Mouse (Mus musculus): ENCODE measurements around the gene Akap1. TPM values are rescaled to one million over a fixed set of nuclear protein-coding genes. Genes with fewer than 3 reads are reported as not detected.
"Not testable (repeated sequence)": the region's sequence is repeated elsewhere in the genome, so short reads cannot be mapped to it uniquely, and the experiment has no call there.

Gene Akap1
- polyA plus RNA-seq, 1 experiment = 114 TPM

DNA sequence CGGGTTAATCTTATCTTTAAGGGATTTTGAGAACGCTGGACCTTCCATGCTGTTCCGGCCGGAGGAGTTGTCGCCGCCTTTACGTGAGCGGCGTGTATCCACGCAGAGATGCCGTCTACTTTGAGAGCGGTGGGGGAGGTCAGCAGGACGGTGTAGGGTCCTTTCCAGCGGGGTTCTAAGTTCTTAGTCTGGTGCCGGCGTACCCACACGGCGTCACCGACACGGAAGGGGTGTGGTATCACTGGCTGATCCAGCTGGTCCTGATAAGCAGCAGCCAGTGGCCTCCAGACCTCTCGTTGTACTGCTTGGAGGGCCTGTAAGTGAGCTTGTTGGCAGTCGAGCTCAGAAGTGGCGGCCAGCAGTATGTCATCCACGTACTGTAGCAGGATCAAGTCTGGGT is 28.4 kb upstream of the Akap1 start:
- not testable (repeated sequence) for H3K4me1 ChIP-seq (ENCODE audit: control insufficient read depth, insufficient read depth, insufficient read length, low read length); H3K4me3 ChIP-seq (ENCODE audit: insufficient read depth, low read depth, low read length); H3K27ac ChIP-seq (replicated peaks; ENCODE audit: low read depth, low read length)

DNA sequence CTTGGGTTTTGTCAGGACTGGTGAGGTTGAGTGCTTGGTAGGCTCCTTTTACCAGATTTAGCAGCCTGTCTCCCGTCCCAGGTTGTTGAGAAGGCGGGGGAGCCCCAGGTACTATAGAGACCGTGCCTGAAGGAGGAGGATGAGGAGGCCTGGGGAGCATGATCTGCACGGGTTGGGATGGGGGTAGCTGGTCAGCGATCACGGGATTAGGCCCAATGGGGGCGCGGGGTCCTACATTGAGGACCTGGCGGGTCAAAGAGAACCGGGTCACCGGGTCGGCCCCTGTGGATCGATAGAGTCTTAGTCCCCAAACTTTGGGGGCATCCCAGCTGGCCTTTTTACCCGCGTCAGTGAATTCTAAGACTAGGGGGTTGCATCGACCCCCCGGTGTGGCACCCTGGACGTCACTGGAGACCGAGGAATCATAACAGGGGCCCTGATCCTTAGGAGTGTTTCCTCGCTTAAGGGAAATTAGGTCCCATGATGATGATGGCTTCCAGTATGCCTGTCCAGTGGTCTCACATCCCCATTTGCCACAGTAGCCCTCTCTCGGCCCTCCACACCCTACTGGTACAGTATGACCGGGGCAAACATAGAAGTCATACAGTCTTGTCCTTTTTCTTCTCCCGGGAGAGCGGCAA is 27.7 kb upstream of the Akap1 start:
- not testable (repeated sequence) for H3K27ac ChIP-seq (replicated peaks; ENCODE audit: low read depth, low read length); H3K4me3 ChIP-seq (ENCODE audit: insufficient read depth, low read depth, low read length); H3K4me1 ChIP-seq (ENCODE audit: control insufficient read depth, insufficient read depth, insufficient read length, low read length)

DNA sequence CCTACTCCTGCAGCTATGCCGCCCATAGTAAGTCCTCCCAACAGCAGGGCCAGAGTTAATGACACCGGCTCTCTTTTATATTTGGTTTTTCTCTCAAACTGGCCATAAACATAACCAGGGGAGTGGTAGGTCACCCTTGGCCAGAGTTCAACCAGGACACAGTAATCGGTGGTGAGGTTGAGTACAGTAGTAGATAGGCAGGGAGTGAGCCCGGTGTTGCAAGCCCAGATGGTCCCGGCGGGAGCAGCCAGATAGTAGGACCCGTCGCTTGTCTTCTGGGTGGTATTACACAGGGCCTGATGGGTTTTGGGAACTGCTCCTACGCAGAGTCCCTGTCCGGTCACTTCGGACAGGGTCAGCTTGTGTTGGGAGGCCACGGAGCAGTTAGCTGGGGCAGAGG is 27.1 kb upstream of the Akap1 start:
- H3K4me3 ChIP-seq (ENCODE audit: insufficient read depth, low read depth, low read length); H3K27ac ChIP-seq (replicated peaks; ENCODE audit: low read depth, low read length); H3K4me1 ChIP-seq (ENCODE audit: control insufficient read depth, insufficient read depth, insufficient read length, low read length): not testable (repeated sequence)

DNA sequence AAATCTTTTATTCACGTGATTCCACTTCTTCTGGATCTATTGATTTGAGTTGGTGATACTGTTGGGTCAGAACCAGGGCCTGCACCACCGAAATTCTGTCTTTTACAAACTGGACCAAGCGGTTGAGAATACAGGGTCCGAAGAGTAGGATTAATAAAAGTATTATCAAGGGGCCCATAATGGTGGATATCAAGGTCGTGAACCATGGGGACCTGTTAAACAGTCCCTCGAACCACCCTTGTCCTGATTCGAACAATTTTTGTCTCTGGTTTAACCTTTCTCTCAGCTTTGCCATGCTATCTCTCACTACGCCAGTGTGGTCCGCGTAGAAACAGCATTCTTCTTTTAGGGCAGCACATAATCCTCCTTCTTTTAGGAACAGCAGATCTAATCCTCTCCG is 26.5 kb upstream of the Akap1 start:
- not testable (repeated sequence) for H3K4me3 ChIP-seq (ENCODE audit: insufficient read depth, low read depth, low read length); H3K27ac ChIP-seq (replicated peaks; ENCODE audit: low read depth, low read length); H3K4me1 ChIP-seq (ENCODE audit: control insufficient read depth, insufficient read depth, insufficient read length, low read length)

DNA sequence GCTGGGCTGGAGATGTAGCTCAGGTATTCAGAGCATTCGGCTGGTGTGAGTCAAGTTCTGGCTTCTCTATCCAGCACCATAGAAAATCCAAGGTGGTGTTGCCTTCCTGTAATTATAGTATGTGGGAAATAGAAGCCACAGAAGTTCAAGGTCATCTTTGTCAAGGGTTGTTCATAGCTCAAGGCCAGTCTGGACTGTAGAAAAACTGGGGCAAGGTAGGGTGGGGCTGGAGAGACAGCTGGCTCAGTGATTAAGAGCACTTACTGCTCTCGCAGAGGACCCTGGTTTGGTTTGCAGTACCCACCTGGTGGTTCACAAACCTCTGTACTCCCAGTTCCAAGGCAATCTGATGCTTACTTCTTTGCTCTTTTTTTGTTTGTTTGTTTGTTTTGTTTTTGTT is 24.6 kb upstream of the Akap1 start:
- peaks cover 3% of the 10 kb centered on the region; the same call in 1 of the 2 replicates for H3K4me1 ChIP-seq (ENCODE audit: control insufficient read depth, insufficient read depth, insufficient read length, low read length)
- no peak overlapping the region for H3K4me3 ChIP-seq (ENCODE audit: insufficient read depth, low read depth, low read length)
- no peak overlapping the region for H3K27ac ChIP-seq (replicated peaks; ENCODE audit: low read depth, low read length)

DNA sequence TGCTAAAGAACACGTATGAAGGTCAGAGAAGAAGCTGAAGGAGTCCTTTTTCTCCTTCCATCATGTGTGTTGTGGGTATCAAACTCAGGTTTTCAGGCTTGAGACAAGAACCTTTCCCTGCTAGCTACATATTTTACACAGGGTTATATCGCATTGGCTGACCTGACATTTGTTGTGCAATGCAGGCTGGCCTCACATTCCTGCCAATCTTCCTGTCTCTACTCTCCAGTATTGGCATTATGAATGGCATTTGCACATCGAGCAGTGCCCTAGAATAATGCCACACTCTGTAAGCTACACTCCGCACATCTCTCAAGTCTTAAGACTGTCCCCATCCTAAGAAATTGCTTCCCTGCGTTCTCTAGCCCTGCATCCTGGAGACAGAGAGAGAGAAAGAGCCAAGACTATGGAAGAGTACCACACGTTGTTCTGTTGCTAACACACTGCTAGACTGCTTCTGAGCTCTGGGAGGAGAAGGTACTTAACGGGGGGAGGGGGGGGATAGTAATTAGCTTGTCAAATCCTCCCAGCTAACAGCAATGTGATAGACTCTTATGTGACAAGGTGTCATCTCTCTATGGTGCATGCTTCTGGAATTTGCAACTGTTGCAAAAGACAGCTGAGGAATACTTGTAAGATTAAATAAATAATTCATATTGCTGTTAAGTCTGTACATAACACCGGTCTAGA is 20.1 kb upstream of the Akap1 start:
- Histone ChIP-seq H3K4me3 (ENCODE audit: insufficient read depth, low read depth, low read length) (no peak overlapping the region), H3K4me1 (ENCODE audit: control insufficient read depth, insufficient read depth, insufficient read length, low read length) (peaks cover 3% of the 10 kb centered on the region; the same call in 1 of the 2 replicates), H3K27ac (replicated peaks; ENCODE audit: low read depth, low read length) (no peak overlapping the region)

DNA sequence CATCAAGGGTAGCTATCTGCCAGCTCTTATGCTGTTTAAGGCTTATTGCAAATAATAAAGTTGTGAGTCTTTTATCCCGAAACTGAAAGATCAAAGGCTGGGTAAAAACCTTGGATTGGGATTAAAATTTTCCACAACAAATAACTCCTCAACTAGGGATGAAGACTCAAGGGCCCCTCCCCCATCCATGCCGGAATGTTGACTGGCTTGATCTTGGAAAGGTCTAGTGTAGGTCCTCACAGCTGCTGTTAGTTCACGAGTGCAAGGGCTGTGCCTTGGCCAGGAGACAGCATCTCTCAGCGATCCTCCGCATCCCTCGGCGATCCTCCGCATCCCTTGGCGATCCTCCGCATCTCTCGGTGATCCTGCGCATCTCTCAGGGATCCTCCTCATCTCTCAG is 13.6 kb upstream of the Akap1 start:
- Histone ChIP-seq H3K27ac (replicated peaks; ENCODE audit: low read depth, low read length) (no peak overlapping the region), H3K4me3 (ENCODE audit: insufficient read depth, low read depth, low read length) (no peak overlapping the region), H3K4me1 (ENCODE audit: control insufficient read depth, insufficient read depth, insufficient read length, low read length) (no peaks in the 10 kb centered on the region)

DNA sequence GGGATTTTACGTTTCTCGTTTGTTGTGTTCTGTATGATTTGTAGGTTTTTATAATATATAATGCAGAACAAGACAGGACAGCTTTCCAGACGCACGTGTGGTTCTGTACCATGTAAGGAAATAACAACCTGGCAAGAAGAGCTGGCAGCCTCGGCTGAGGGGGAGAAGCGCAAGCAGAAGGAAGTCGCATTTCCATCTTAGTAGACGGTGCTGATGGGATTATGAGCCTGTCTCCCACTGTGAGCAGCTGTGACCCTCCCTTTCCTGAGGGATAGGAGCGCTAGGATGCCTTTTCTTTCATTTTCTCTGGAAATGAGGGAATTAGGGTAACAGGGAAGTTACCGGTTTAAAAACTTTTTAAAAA is 9.3 kb upstream of the Akap1 start:
- Histone ChIP-seq H3K27ac (replicated peaks; ENCODE audit: low read depth, low read length) (no peak overlapping the region), H3K4me1 (ENCODE audit: control insufficient read depth, insufficient read depth, insufficient read length, low read length) (no peaks in the 10 kb centered on the region), H3K4me3 (ENCODE audit: insufficient read depth, low read depth, low read length) (peak overlapping the region; percentile 60)

DNA sequence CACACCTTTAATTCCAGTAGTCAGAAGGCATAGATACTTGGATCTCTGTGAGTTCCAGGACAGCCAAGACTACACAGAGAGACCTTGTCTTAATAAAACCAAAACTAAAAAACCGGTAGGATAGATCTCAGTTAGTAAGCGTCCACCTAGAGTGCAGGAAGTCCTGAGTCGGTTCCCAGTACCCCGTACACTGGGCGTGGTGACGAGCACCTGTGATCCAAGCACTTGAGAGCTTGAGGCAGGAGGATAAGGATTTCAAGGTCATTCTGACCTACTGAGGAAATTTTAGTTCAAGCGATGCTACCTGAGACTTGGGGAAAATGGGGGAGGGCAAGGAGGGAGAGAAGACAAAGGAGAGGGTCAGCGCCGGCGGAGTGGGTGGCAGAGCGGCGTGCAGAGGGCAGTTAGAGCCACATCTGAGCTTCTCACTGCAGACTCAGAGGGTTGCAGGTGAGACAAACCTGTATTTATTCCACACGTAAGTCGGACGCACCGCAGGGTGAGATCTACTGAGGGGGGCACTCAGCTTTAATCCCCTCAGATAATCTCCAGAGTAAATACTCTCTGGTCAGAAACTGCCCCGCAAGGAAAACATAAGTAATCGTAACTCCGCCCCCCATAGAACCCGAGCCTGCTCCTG is 8.8 kb upstream of the Akap1 start:
- Histone ChIP-seq H3K4me3 (ENCODE audit: insufficient read depth, low read depth, low read length) (peak overlapping the region; percentile 60), H3K27ac (replicated peaks; ENCODE audit: low read depth, low read length) (no peak overlapping the region), H3K4me1 (ENCODE audit: control insufficient read depth, insufficient read depth, insufficient read length, low read length) (no peaks in the 10 kb centered on the region)

DNA sequence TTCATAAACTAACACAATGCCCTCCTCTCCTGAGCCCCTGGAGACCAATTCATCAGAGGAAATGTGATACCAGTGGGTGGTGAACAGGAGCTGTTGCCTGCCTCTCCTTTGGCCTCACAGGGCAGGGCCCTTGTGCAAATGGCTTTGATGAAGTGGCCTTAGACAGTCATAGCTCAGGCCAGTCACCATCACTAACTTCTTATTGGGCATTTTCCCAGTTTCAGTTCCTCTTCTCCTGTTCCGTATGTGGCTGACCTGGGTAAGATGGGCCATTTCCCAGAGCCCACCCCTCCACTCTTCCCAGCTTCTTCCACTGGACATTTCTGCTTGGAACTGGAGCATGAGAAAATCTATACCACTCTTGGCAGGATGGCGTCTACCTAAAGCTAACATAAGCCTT is 5.1 kb upstream of the Akap1 start:
- Histone ChIP-seq H3K27ac (replicated peaks; ENCODE audit: low read depth, low read length) (no peak overlapping the region), H3K4me1 (ENCODE audit: control insufficient read depth, insufficient read depth, insufficient read length, low read length) (peaks cover 2% of the 10 kb centered on the region; the same call in 1 of the 2 replicates), H3K4me3 (ENCODE audit: insufficient read depth, low read depth, low read length) (no peak overlapping the region)

DNA sequence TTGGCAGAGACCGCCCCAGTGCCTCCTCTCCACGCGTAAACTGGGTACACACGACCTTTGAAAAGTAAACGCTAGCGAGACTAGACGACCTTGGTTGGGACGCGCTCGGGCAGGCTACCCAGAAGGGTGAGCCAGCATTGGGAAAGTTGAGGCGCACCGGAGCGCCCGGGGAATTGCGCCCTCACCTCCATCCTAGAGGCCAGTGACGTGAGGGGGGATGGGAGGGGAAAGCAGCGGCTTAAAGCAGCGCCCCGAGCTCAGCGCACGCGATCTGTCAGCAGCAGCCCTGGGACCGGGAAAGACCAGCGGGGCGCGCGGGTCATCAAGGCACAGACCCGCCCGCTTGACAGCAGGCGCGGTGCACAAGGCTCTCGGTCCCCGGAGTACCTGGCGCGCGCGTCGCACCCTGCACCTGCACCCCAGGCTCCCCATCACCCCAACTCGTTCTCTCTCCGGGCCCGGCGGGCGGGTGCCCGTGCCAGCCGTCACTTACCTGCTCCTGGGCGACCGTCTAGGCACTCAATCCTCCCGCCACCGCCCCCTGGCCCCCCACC is 405 bp downstream of the Akap1 start:
- Histone ChIP-seq H3K4me3 (ENCODE audit: insufficient read depth, low read depth, low read length) (peak overlapping the region; percentile 76), H3K4me1 (ENCODE audit: control insufficient read depth, insufficient read depth, insufficient read length, low read length) (peaks cover 2% of the 10 kb centered on the region; the same call in 1 of the 2 replicates), H3K27ac (replicated peaks; ENCODE audit: low read depth, low read length) (peak overlapping the region; percentile 94)

DNA sequence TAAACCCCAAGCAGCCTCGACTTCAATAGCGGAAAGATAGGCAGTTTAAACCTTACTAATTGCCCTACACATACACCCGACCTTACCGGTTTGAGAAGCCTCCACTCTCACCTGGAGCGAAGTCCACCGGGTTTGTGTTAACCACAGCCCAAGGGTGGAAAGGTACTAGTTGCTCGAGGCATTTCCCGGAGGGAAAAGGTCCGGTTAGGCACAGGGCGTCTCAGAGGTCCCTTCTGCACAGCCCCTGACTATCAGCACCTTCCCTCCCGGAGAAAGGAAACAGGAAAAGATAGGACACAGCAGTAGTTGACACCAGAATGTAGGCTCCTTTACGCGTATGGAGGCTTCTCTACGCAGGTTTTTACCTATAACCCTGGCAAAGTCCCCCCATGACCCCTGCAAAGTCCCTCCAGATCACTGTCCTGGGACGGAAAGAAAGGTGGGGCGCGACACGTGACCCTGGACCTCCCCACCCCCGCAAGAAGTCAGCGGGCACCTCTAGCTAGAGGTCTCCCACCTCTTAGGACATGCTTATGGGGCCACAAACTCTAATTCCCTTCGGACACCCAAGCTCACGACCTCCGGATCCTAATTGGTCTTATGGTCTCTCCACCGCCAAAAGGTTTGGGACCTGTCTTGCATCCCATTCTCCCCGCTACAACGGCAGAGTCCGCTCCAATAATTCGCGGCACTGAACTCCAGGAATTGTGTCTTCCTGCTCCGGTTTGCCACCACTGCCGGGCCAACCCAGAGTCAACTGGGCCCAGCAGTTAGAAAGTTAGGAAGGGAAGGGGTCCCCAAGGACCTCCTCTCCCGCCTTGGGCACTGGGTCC is 1.1 kb downstream of the Akap1 start:
- Histone ChIP-seq H3K4me3 (ENCODE audit: insufficient read depth, low read depth, low read length) (peak overlapping the region; percentile 76), H3K27ac (replicated peaks; ENCODE audit: low read depth, low read length) (peak overlapping the region; percentile 94), H3K4me1 (ENCODE audit: control insufficient read depth, insufficient read depth, insufficient read length, low read length) (peaks cover 2% of the 10 kb centered on the region; the same call in 1 of the 2 replicates)

DNA sequence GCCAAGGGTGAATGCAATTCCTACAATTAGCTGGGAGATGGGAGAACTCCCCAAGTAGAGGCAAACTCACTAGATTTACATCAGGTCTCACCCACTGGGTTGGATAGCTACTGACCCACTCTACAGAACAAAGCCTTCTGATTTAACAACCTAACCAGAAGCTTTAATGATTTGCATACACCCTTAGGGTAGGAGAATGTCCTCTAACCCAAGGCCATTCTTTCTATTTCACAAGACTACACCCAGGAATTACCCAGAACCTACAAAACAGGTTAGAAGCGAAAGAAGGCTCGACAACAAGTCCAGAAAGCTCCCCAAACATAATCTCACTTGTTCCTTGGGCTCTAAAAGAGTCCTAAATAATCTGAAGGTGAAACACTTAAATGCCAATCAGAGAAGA is 2.0 kb downstream of the Akap1 start:
- Histone ChIP-seq H3K4me1 (ENCODE audit: control insufficient read depth, insufficient read depth, insufficient read length, low read length) (peaks cover 4% of the 10 kb centered on the region), H3K27ac (replicated peaks; ENCODE audit: low read depth, low read length) (peak overlapping the region; percentile 94), H3K4me3 (ENCODE audit: insufficient read depth, low read depth, low read length) (peak overlapping the region; percentile 76)

DNA sequence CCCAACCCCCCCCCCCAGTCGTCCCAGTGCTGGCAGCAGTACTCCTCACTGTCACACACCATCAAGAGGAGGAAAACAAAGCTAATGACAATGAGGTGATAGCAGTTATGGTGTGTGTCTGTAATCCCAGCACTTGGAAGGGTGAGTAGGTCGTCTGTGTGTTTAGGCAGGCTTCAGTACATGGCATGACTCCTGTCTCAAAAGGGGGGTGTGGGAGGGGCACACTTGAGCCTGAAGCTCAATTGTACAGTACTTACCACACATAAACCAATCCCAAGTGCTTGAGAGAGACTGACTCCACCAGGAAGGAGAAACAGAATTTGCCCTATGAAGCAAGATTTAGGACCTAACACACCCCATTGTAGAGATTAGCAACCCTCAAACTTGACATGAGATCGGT is 3.3 kb downstream of the Akap1 start:
- Histone ChIP-seq H3K27ac (replicated peaks; ENCODE audit: low read depth, low read length) (peak overlapping the region; percentile 69), H3K4me1 (ENCODE audit: control insufficient read depth, insufficient read depth, insufficient read length, low read length) (peaks cover 10% of the 10 kb centered on the region), H3K4me3 (ENCODE audit: insufficient read depth, low read depth, low read length) (peak overlapping the region; percentile 43)

DNA sequence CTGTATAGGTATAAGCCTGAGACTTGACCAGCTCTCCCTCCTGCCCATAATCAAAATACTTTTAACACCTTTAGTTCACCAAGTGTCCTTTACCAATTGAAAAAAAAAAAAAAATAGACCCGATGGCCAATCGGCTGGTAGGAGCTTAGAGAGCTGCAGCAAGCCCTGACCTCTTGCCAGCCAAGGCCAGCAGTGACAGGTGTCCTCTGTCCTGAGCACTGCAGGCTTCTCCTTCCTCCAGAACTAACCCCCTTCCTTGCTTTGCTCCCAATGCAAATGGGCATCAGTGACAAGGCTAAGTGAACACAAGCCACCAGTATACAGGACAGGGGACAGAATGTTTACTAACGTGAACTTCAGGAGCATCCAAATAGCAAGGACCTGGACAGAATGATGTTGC is 3.7 kb downstream of the Akap1 start:
- Histone ChIP-seq H3K4me3 (ENCODE audit: insufficient read depth, low read depth, low read length) (no peak overlapping the region), H3K4me1 (ENCODE audit: control insufficient read depth, insufficient read depth, insufficient read length, low read length) (peaks cover 14% of the 10 kb centered on the region), H3K27ac (replicated peaks; ENCODE audit: low read depth, low read length) (peak overlapping the region; percentile 38; the same call in 1 of the 2 replicates)

Data from brown adipose tissue, adult 24 weeks (tissue).